Comparison of ENCODE assay signal across 21 mouse cellular contexts in the genomic region with DNA sequence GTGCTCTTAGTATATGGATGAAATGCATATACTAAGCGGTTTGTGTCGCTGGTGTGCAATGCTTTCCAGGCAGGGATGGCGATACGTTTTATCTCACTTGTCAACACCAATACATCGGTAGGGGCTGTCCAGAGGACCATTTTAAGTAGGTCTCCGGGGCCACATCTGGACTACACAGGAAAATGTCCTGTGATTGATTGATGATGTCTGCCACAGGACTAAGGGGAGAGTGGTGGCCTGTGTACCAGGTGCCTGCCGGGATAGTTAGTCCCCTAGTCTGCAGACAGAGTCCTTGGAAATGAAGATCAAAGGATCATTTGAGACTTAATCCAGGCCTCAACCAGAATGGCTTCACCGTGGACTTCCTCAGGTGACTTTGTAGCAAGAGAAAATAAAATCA.
"Had no signal": no experiment of that assay in that cellular context is flagged by ENCODE, and none has a peak within 500 bp of the region (broad histone marks: within the 10 kb centered on the region; RNA-seq: fewer than 3 reads in every experiment).

No protein-coding gene starts in this region.

- H3K36me3 ChIP-seq: limb, embryonic 15.5 days; liver, embryonic 15.5 days; midbrain, embryonic 12.5 days; neural tube, embryonic 13.5 days had no signal

- ATAC-seq: intestine, embryonic 16.5 days; midbrain, embryonic 16.5 days had no signal

- DNase-seq: kidney, adult 18-20 months; kidney, adult 9 months; kidney, postnatal 14 days; kidney, postnatal 4 days; left cerebral cortex, postnatal 4 days; lung, adult 2 months; lung, postnatal 14 days; lung, postnatal 4 days; retina, postnatal 1 day; thymus, adult 2 months; thymus, postnatal 14 days; thymus, postnatal 4 days had no signal

- H3K4me2 ChIP-seq: limb, embryonic 15.5 days; liver, embryonic 11.5 days; liver, embryonic 15.5 days; midbrain, embryonic 12.5 days; neural tube, embryonic 13.5 days had no signal

- H3K27me3 ChIP-seq: limb, embryonic 15.5 days; liver, embryonic 15.5 days; neural tube, embryonic 13.5 days had no signal

- H3K27ac ChIP-seq: limb, embryonic 15.5 days; liver, embryonic 15.5 days; midbrain, embryonic 12.5 days; neural tube, embryonic 13.5 days; stomach, postnatal 0 days had no signal

- H3K9me3 ChIP-seq: limb, embryonic 15.5 days; liver, embryonic 15.5 days; midbrain, embryonic 12.5 days; neural tube, embryonic 13.5 days had no signal

- H3K4me1 ChIP-seq: liver, embryonic 15.5 days had no signal

- H3K9ac ChIP-seq: limb, embryonic 15.5 days; liver, embryonic 15.5 days; midbrain, embryonic 12.5 days; neural tube, embryonic 13.5 days had no signal

- H3K4me3 ChIP-seq: limb, embryonic 15.5 days; liver, embryonic 15.5 days; midbrain, embryonic 12.5 days; myocyte; neural tube, embryonic 13.5 days had no signal
